Mouse (Mus musculus): ENCODE measurements around the gene Chrnd. TPM values are rescaled to one million over a fixed set of nuclear protein-coding genes. Genes with fewer than 3 reads are reported as not detected.
A peak's percentile ranks its signal among the peaks of the same experiment; 100 is the strongest.

Gene Chrnd
- total and polyA plus RNA-seq, 2 experiments from 2014 or later, result not detected

- H3K9ac ChIP-seq, result no peak overlapping the region
- no peak overlapping the region for H3K27ac ChIP-seq (ENCODE audit: low read depth, low read length)
- H3K36me3 ChIP-seq (ENCODE audit: insufficient read depth), result no peaks in the 10 kb centered on the region
- no peak overlapping the region for H3K4me3 ChIP-seq (ENCODE audit: low read depth, low read length)
- 29% methylated on average over 22 of the region's 22 CpGs for WGBS
- peak; percentile 81 for DNase-seq
- H3K4me2 ChIP-seq (ENCODE audit: low read depth), result peak overlapping the region; percentile 28
- peak; percentile 88 for TF ChIP-seq CTCF (IDR thresholded peaks at IDR 0.05; ENCODE audit: low read depth)
- no peaks in the 10 kb centered on the region for H3K9me3 ChIP-seq (ENCODE audit: low read length)
- ATAC-seq, result peak; percentile 90
- no peaks in the 10 kb centered on the region for H3K4me1 ChIP-seq (ENCODE audit: insufficient read depth)
- no peaks in the 10 kb centered on the region for H3K27me3 ChIP-seq (ENCODE audit: insufficient read depth, low read length)
Measured at GRCm38 (mm10) chr1:87245929-87246815, 55.8 kb downstream of the Chrnd start.

Other genes starting within 250 kb of the Chrnd start
- gene Alppl2, start 100.7 kb upstream of the Chrnd start, total RNA-seq (2014; rRNA removed), result not detected in 2 replicates
- gene Alppl2, start 100.7 kb upstream of the Chrnd start, polyA plus RNA-seq (2015; fragmentation: Nextera tagmentation; extraction: Ambion mirVana), result not detected in 2 replicates
- gene Alpi, start 89.0 kb upstream of the Chrnd start, total RNA-seq (2014; rRNA removed), result not detected in 2 replicates
- gene Alpi, start 89.0 kb upstream of the Chrnd start, polyA plus RNA-seq (2015; fragmentation: Nextera tagmentation; extraction: Ambion mirVana), result not detected in 2 replicates
- gene Akp3, start 65.6 kb upstream of the Chrnd start, total RNA-seq (2014; rRNA removed), result not detected in 2 replicates
- gene Akp3, start 65.6 kb upstream of the Chrnd start, polyA plus RNA-seq (2015; fragmentation: Nextera tagmentation; extraction: Ambion mirVana), result not detected in 2 replicates
- gene Ecel1, start 34.1 kb upstream of the Chrnd start, total RNA-seq (2014; rRNA removed), result 19.1 and 36.1 TPM in 2 replicates
- gene Ecel1, start 34.1 kb upstream of the Chrnd start, polyA plus RNA-seq (2015; fragmentation: Nextera tagmentation; extraction: Ambion mirVana), result 17.8 and 28.5 TPM in 2 replicates
- 3.1 and 4.0 TPM in 2 replicates for gene Prss56, start 7.3 kb upstream of the Chrnd start, total RNA-seq (2014; rRNA removed)
- 2.5 and 4.3 TPM in 2 replicates for gene Prss56, start 7.3 kb upstream of the Chrnd start, polyA plus RNA-seq (2015; fragmentation: Nextera tagmentation; extraction: Ambion mirVana)
- gene Chrng, start 14.1 kb downstream of the Chrnd start, total RNA-seq (2014; rRNA removed), result not detected in 2 replicates
- not detected in 2 replicates for gene Chrng, start 14.1 kb downstream of the Chrnd start, polyA plus RNA-seq (2015; fragmentation: Nextera tagmentation; extraction: Ambion mirVana)
- gene Eif4e2, start 23.3 kb downstream of the Chrnd start, total RNA-seq (2014; rRNA removed), result 71.5 and 81.7 TPM in 2 replicates
- 77.6 and 87.5 TPM in 2 replicates for gene Eif4e2, start 23.3 kb downstream of the Chrnd start, polyA plus RNA-seq (2015; fragmentation: Nextera tagmentation; extraction: Ambion mirVana)
- gene Efhd1, start 73.8 kb downstream of the Chrnd start, total RNA-seq (2014; rRNA removed), result 1.3 TPM in 2 replicates
- gene Efhd1, start 73.8 kb downstream of the Chrnd start, polyA plus RNA-seq (2015; fragmentation: Nextera tagmentation; extraction: Ambion mirVana), result 1.9 and 2.2 TPM in 2 replicates
- 69.0 and 73.4 TPM in 2 replicates for gene Gigyf2, start 136.4 kb downstream of the Chrnd start, total RNA-seq (2014; rRNA removed)
- gene Gigyf2, start 136.4 kb downstream of the Chrnd start, polyA plus RNA-seq (2015; fragmentation: Nextera tagmentation; extraction: Ambion mirVana), result 31.9 and 44.3 TPM in 2 replicates
- 1.9 and 4.8 TPM in 2 replicates for gene Kcnj13, start 204.1 kb downstream of the Chrnd start, total RNA-seq (2014; rRNA removed)
- gene Kcnj13, start 204.1 kb downstream of the Chrnd start, polyA plus RNA-seq (2015; fragmentation: Nextera tagmentation; extraction: Ambion mirVana), result 17.0 and 17.5 TPM in 2 replicates